Mouse (Mus musculus): ENCODE results near the gene Ehmt1.

DNA sequence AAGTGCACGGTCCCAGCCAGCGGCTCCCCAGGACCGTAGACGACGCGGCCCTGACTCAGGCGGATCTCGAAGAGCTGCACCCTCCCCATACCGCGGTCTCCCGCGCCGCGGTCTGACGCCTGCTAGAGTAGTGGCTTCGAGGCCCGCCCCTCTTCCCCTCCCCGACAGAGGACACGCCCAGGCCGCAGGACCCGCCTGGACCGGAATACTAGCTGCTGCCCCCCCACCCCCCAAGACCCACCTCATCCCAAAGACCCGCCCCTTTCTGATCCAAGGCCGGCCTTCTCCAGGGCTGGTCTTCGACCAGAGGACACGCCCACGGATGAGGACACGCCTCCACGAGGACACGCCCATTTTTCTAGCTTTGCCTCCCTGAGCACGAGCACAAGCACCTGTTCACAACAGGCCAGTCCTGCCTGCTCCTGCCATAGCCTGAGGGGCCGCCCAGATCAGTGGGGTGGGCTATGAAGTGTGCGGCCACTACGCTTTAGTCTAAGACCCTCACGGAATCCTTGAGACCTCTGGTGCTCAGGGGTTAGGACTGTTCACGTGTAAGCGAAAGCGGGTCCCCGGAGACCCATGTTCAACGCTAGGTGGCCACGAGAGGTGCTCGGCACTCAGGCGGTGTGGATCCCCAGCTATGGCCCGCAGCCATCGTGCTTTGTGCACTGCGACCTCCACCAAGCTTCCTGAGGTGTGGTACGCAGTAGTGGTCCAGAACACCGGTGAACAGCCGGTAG is 15.8 kb upstream of the Ehmt1 start, which contains the start of gene Arrdc1:
- TF ChIP-seq CTCF (IDR thresholded peaks at IDR 0.05; ENCODE audit: extremely low read depth, insufficient read length, insufficient replicate concordance, low read depth, low read length), result peak; percentile 54; the same call in 1 of the 2 replicates
- peak; percentile 83 for TF ChIP-seq POLR2A (IDR thresholded peaks at IDR 0.05; ENCODE audit: low read depth, low read length)

Data from small intestine, adult 2 months (tissue).